Mouse (Mus musculus) lung, postnatal 0 days (tissue): ENCODE data around the gene Fam172a. TPM values are rescaled to one million over a fixed set of nuclear protein-coding genes. Genes with fewer than 3 reads are reported as not detected.

Experiments
- ATAC-seq: fragments of 200-750 bp; cut with Nextera tagmentation; 2 replicates; pipeline ENCODE4 v1.8.0; 2017; ENCODE audit warnings: moderate library complexity
- DNase-seq: peaks from one replicate; pipeline ENCODE4 v3.0.0-alpha.2; 2016; ENCODE audit warnings: low spot score
- H3K27ac ChIP-seq: fragments of 300-500 bp; sonication (generic); 2 replicates; pipeline ENCODE4 v1.5.1; 2014; ENCODE audit warnings: antibody characterized with exemption, mild to moderate bottlenecking, low read length, mixed read lengths
- H3K27me3 ChIP-seq: fragments of 300-500 bp; sonication (generic); replicated peaks from 2 replicates; pipeline ENCODE4 v1.6.1; 2014; ENCODE audit warnings: low read length, mixed read lengths; ENCODE audit not compliant: insufficient read depth
- H3K36me3 ChIP-seq: fragments of 300-500 bp; sonication (generic); 2 replicates; pipeline ENCODE4 v1.6.1; 2014; ENCODE audit warnings: low read length, mixed read lengths; ENCODE audit not compliant: insufficient read depth
- H3K4me1 ChIP-seq: fragments of 300-500 bp; sonication (generic); 2 replicates; pipeline ENCODE4 v1.6.1; 2014; ENCODE audit warnings: antibody characterized with exemption, low read depth, low read length, mixed read lengths; ENCODE audit not compliant: insufficient read depth
- H3K4me2 ChIP-seq: fragments of 300-500 bp; sonication (generic); replicated peaks from 2 replicates; pipeline ENCODE4 v1.6.1; 2014; ENCODE audit warnings: low read depth, mild to moderate bottlenecking, low read length, moderate library complexity, mixed read lengths
- H3K4me3 ChIP-seq: fragments of 300-500 bp; sonication (generic); 2 replicates; pipeline ENCODE4 v1.5.1; 2014; ENCODE audit warnings: low read depth, low read length
- H3K9ac ChIP-seq: fragments of 300-500 bp; sonication (generic); replicated peaks from 2 replicates; pipeline ENCODE4 v1.6.1; 2014; ENCODE audit warnings: low read depth, mild to moderate bottlenecking
- H3K9me3 ChIP-seq: fragments of 300-500 bp; sonication (generic); 2 replicates; pipeline ENCODE4 v1.6.1; 2016; ENCODE audit warnings: low read length, mixed read lengths
- CTCF ChIP-seq: IDR thresholded peaks from 2 replicates; pipeline ENCODE4 v1.5.1; 2016; ENCODE audit warnings: antibody characterized with exemption, mild to moderate bottlenecking
- EP300 ChIP-seq: IDR thresholded peaks from 2 replicates; pipeline ENCODE4 v1.6.1; 2016; ENCODE audit warnings: antibody characterized with exemption, mild to moderate bottlenecking, control low read depth
- WGBS: fragments of 180-500 bp; shearing (Covaris S2); extraction: QIAGEN DNeasy Blood & Tissue Kit; methylation state at CpG from one replicate; pipeline ENCODE4 v1.1.7; 2014; 5-methylcytosine and 5-hydroxymethylcytosine counted together
- polyA plus RNA-seq: library from polyadenylated mRNA; unstranded; fragments of >200 nt; fragmentation: Nextera tagmentation; extraction: Ambion mirVana; gene quantifications from 2 replicates; pipeline ENCODE4 v1.2.1, GENCODE M21; 2015

The Fam172a gene
- polyA plus RNA-seq, 1 experiment from 2014 or later: 21.8 TPM

GRCm38 (mm10) chr13:78110648-78111047 lies 408.8 kb downstream of the Fam172a start:
- Histone ChIP-seq H3K36me3 (no peaks in the 10 kb centered on the region), H3K4me2 (no peak overlapping the region), H3K4me1 (no peaks in the 10 kb centered on the region), H3K9me3 (no peaks in the 10 kb centered on the region), H3K9ac (no peak overlapping the region), H3K27ac (no peak overlapping the region), H3K4me3 (no peak overlapping the region), H3K27me3 (no peaks in the 10 kb centered on the region)
- no peak for TF ChIP-seq EP300
- TF ChIP-seq CTCF: no peak
- WGBS: 73% methylated on average over 4 of the region's 4 CpGs
- DNase-seq (no peak), ATAC-seq (no peak)

GRCm38 (mm10) chr13:78113978-78114377 lies 412.1 kb downstream of the Fam172a start:
- Histone ChIP-seq H3K9me3 (no peaks in the 10 kb centered on the region), H3K4me2 (no peak overlapping the region), H3K36me3 (no peaks in the 10 kb centered on the region), H3K4me3 (no peak overlapping the region), H3K9ac (no peak overlapping the region), H3K4me1 (no peaks in the 10 kb centered on the region), H3K27me3 (no peaks in the 10 kb centered on the region), H3K27ac (no peak overlapping the region)
- no peak for ATAC-seq
- no peak for DNase-seq
- WGBS: 93% methylated on average over 4 of the region's 4 CpGs
- TF ChIP-seq CTCF (no peak), EP300 (no peak)

- H3K9ac ChIP-seq: no peak overlapping the region
- H3K4me2 ChIP-seq: no peak overlapping the region
- no peak for ATAC-seq
- H3K27ac ChIP-seq: no peak overlapping the region
- H3K4me1 ChIP-seq: no peaks in the 10 kb centered on the region
- no peaks in the 10 kb centered on the region for H3K27me3 ChIP-seq
- H3K4me3 ChIP-seq: no peak overlapping the region
- H3K36me3 ChIP-seq: no peaks in the 10 kb centered on the region
- no peaks in the 10 kb centered on the region for H3K9me3 ChIP-seq
- TF ChIP-seq CTCF: no peak
- no peak for TF ChIP-seq EP300
- no peak for DNase-seq
- 87% methylated on average over 1 of the region's 1 CpGs for WGBS
Observed at GRCm38 (mm10) chr13:78118715-78119114, 416.9 kb downstream of the Fam172a start.

GRCm38 (mm10) chr13:78121991-78122390 lies 420.2 kb downstream of the Fam172a start:
- Histone ChIP-seq H3K4me1 (no peaks in the 10 kb centered on the region), H3K36me3 (no peaks in the 10 kb centered on the region), H3K4me2 (no peak overlapping the region), H3K9me3 (no peaks in the 10 kb centered on the region), H3K27me3 (no peaks in the 10 kb centered on the region), H3K4me3 (no peak overlapping the region), H3K9ac (no peak overlapping the region), H3K27ac (no peak overlapping the region)
- 65% methylated on average over 7 of the region's 7 CpGs for WGBS
- peak; percentile 81 for ATAC-seq
- peak; percentile 62 for DNase-seq
- TF ChIP-seq CTCF (no peak), EP300 (peak; percentile 52; the same call in 1 of the 2 replicates)

GRCm38 (mm10) chr13:78123911-78124426 lies 422.1 kb downstream of the Fam172a start:
- Histone ChIP-seq H3K4me2 (no peak overlapping the region), H3K36me3 (no peaks in the 10 kb centered on the region), H3K4me3 (no peak overlapping the region), H3K9me3 (no peaks in the 10 kb centered on the region), H3K4me1 (no peaks in the 10 kb centered on the region), H3K27me3 (no peaks in the 10 kb centered on the region), H3K27ac (no peak overlapping the region), H3K9ac (no peak overlapping the region)
- TF ChIP-seq CTCF: no peak
- TF ChIP-seq EP300: peak; percentile 77
- WGBS: 55% methylated on average over 4 of the region's 4 CpGs
- ATAC-seq (peak; percentile 79), DNase-seq (peak; percentile 52)

- Histone ChIP-seq H3K36me3 (no peaks in the 10 kb centered on the region), H3K4me3 (no peak overlapping the region), H3K4me2 (no peak overlapping the region), H3K27me3 (no peaks in the 10 kb centered on the region), H3K27ac (no peak overlapping the region), H3K9me3 (no peaks in the 10 kb centered on the region), H3K4me1 (no peaks in the 10 kb centered on the region), H3K9ac (no peak overlapping the region)
- no peak for ATAC-seq
- no peak for TF ChIP-seq CTCF
- WGBS: 90% methylated on average over 5 of the region's 5 CpGs
- no peak for DNase-seq
Observed at GRCm38 (mm10) chr13:78157465-78157864, 455.6 kb downstream of the Fam172a start.

GRCm38 (mm10) chr13:78162149-78162548 lies 460.3 kb downstream of the Fam172a start:
- H3K9me3 ChIP-seq: no peaks in the 10 kb centered on the region
- WGBS: 53% methylated on average over 2 of the region's 2 CpGs
- ATAC-seq (no peak), DNase-seq (no peak)
- no peaks in the 10 kb centered on the region for H3K36me3 ChIP-seq
- TF ChIP-seq EP300: no peak
- no peak for TF ChIP-seq CTCF
- H3K4me3 ChIP-seq: no peak overlapping the region
- H3K27me3 ChIP-seq: no peaks in the 10 kb centered on the region; the same call in 1 of the 2 replicates
- H3K4me1 ChIP-seq: no peaks in the 10 kb centered on the region
- no peak overlapping the region for H3K27ac ChIP-seq
- H3K4me2 ChIP-seq: no peak overlapping the region
- no peak overlapping the region for H3K9ac ChIP-seq
